Mouse (Mus musculus) Patski (cell line): ENCODE results near the gene Gm20518. TPM values are rescaled to one million over a fixed set of nuclear protein-coding genes. Genes with fewer than 3 reads are reported as not detected.

ENCODE experiments used
- ATAC-seq: fragments of 100-300 bp; one replicate; pipeline ENCODE4 v1.8.0; 2021
- CTCF ChIA-PET: fragments of 350-600 bp; sonication (Branson Sonifier 250); formaldehyde crosslinking; loops from one replicate; lab custom pipeline; 2022; ENCODE audit warnings: inconsistent platforms; lab: Charles Lee
- POLR2A ChIA-PET: fragments of 350-600 bp; sonication (Branson Sonifier 250); formaldehyde crosslinking; loops from one replicate; lab custom pipeline; 2022; ENCODE audit warnings: antibody characterized with exemption, inconsistent platforms; lab: Charles Lee
- DNase-seq: peaks from one replicate; pipeline ENCODE4 v3.0.0-alpha.2; 2011; ENCODE audit warnings: low read depth, low spot score
- H3K27me3 ChIP-seq: fragments of 371-371 bp; one replicate; pipeline ENCODE4 v1.5.1; 2021
- CTCF ChIP-seq: fragments of 100-300 bp; IDR thresholded peaks from one replicate; pipeline ENCODE4 v1.5.1; 2021
- in situ Hi-C: fragments of 300-500 bp; cut with MboI; formaldehyde crosslinking; loops from 3 replicates; pipeline ENCODE4 v1.11.1; 2018; ENCODE audit warnings: low pct_unique_long_range_greater_than_20kb, mixed read lengths
- polyA plus RNA-seq: library from polyadenylated mRNA; unstranded; gene quantifications from one replicate; pipeline ENCODE4 v1.2.3, GENCODE M21; 2021

Gm20518 gene
- polyA plus RNA-seq, 1 experiment from 2014 or later: 0.17 TPM

DNA sequence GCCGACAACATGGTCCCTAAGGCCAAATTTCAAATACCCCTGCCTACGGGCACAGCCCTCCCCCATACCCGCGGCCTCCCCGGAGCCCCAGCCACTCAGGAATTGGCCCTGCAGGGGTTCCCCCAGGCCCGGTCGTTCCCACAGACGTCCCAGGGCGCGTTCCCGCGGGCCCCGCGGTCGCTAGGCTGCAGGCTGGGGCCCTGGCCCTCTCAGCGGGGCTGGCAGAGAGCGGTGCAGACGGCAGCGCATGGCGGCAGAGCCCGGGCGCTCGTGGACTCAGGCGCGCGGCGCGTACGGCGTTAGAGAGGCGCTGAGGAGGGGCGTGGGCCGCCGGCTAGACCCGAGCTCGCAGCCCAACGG is 58.2 kb downstream of the Gm20518 start:
- CTCF ChIA-PET: interaction anchor here (0.9 to 1.7 kb wide), 2 partner anchors 14 to 16 kb away, joined by 3 to 7 read pairs; no protein-coding TSS in a partner anchor
- POLR2A ChIA-PET: interaction anchor here (1.6 kb wide), 1 partner anchor 21 kb away, joined by 4 read pairs; no protein-coding TSS in a partner anchor
- in situ Hi-C loops: no loop called here
- TF ChIP-seq CTCF: no peak
- H3K27me3 ChIP-seq: peaks cover 17% of the 10 kb centered on the region
- ATAC-seq (no peak), DNase-seq (no peak)

DNA sequence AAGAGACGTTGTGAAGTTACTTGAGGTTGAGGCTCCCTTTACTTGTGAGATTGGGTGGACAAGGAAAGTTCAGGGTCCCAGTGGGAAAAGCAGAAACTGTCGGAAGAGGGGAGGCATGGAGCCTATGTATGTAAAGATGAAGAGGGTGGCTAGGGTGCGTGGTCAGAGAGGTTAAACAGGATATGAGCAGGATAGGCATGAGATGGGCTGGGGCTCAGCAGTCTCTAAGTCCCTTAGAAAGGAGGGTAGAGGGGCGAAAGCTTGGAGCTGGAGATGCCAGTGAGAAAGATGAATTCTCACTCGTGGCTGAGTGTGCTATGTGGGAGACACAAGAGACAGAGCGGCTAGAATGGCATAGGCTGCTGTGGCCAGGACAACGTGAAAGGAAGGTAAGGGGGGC is 58.6 kb downstream of the Gm20518 start, which contains the start of gene B830017H08Rik:
Gene B830017H08Rik, plus strand, starts transcription at position 301 of the 400 bp plus-strand sequence.
- peaks cover 17% of the 10 kb centered on the region for H3K27me3 ChIP-seq
- POLR2A ChIA-PET: no interaction called here
- in situ Hi-C loops: no loop called here
- ATAC-seq (no peak), DNase-seq (no peak)
- TF ChIP-seq CTCF: no peak
- CTCF ChIA-PET: interaction anchor here (1.6 kb wide), 1 partner anchor 13 kb away, joined by 3 read pairs; no protein-coding TSS in a partner anchor

GRCm38 (mm10) chr16:17831781-17832180 is 59.7 kb downstream of the Gm20518 start:
- no peak for ATAC-seq
- ChIA-PET POLR2A (no interaction called here), CTCF (interaction anchor here (1.0 to 1.6 kb wide), 6 partner anchors 14 to 99 kb away, joined by 3 to 5 read pairs (median 3); partner anchors contain the start of gene Med15)
- DNase-seq: no peak
- H3K27me3 ChIP-seq: peaks cover 17% of the 10 kb centered on the region
- in situ Hi-C loops: no loop called here
- no peak for TF ChIP-seq CTCF

DNA sequence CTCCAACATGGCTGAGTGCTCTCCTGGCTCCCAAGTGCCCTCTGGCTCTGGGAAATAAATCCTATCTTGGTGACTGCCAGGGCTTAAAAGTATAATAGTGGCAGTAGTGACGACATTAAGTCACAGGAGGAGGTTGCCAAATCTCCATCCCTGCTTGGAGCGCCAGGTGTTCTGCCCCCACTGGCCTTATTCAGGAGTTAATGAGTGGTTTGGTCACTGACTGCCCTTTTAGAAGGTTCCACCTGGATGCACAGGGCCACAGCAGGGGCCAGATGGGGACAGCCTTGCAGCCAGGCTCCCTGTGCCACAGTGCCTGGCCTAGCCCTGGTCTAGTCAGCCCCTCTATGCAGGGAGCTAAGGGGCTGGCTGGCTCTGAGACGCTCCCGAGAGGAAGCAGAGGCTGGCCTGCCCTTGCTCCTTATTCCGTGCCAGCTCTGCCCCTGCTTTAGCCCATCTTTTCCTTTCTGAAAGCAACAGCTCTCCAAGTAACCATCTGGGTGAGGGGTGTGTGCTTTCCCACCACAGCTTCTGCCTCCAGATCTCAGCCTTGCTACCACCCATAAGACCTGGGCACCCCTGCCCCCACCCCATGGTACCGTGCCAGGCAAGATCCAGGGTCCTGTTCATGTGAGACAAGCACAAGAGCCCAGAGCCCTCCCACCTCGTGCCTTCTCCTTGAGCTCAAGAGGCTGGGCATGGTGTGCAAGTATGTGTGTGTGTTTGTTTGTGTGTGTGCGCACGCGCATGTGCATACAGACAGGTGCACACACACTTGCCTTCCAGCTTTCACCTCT is 60.9 kb downstream of the Gm20518 start:
- H3K27me3 ChIP-seq: peaks cover 17% of the 10 kb centered on the region
- in situ Hi-C loops: no loop called here
- CTCF ChIA-PET: interaction anchor here (0.8 to 2.1 kb wide), 7 partner anchors 10 to 98 kb away, joined by 3 to 12 read pairs (median 3); partner anchors contain the start of gene Med15
- TF ChIP-seq CTCF: no peak
- POLR2A ChIA-PET: interaction anchor here (0.7 to 1.3 kb wide), 3 partner anchors 14 to 21 kb away, joined by 3 to 4 read pairs (median 3); no protein-coding TSS in a partner anchor
- DNase-seq (no peak), ATAC-seq (peak; percentile 31)

- in situ Hi-C loops: no loop called here
- no peak for ATAC-seq
- TF ChIP-seq CTCF: no peak
- ChIA-PET POLR2A (no interaction called here), CTCF (interaction anchor here (0.8 to 2.1 kb wide), 2 partner anchors 16 to 20 kb away, joined by 3 to 12 read pairs; no protein-coding TSS in a partner anchor)
- H3K27me3 ChIP-seq: peaks cover 9% of the 10 kb centered on the region
- DNase-seq: no peak
Observed at GRCm38 (mm10) chr16:17828867-17829266, 62.6 kb downstream of the Gm20518 start.

GRCm38 (mm10) chr16:17828229-17828628 is 63.2 kb downstream of the Gm20518 start:
- no peak for TF ChIP-seq CTCF
- DNase-seq (no peak), ATAC-seq (no peak)
- peaks cover 7% of the 10 kb centered on the region for H3K27me3 ChIP-seq
- CTCF ChIA-PET: no interaction called here
- POLR2A ChIA-PET: no interaction called here
- in situ Hi-C loops: no loop called here

DNA sequence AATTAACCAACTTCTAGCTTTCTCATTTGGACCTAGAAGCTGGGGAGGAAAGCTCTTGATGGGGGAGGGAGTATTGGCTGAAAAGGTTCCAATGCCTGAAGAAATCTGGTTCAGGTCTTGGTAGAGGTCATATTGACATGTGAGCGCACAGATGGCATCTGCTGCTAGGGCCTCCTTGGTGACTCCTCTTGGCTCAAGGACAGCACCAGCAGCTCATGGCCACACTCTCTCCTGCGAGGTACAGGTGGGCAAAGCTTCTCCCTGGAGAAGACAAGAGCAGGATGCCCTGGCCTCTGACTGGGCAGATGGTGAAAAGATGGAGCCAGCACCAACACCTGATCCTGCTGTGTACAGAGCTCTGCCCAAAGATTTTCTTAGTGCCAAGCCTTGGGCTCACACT is 65.0 kb downstream of the Gm20518 start:
- ATAC-seq (no peak), DNase-seq (no peak)
- no peaks in the 10 kb centered on the region for H3K27me3 ChIP-seq
- ChIA-PET POLR2A (no interaction called here), CTCF (interaction anchor here (1.2 to 4.2 kb wide), 6 partner anchors 10 to 41 kb away, joined by 3 to 26 read pairs (median 4); no protein-coding TSS in a partner anchor)
- in situ Hi-C loops: no loop called here
- TF ChIP-seq CTCF: no peak

DNA sequence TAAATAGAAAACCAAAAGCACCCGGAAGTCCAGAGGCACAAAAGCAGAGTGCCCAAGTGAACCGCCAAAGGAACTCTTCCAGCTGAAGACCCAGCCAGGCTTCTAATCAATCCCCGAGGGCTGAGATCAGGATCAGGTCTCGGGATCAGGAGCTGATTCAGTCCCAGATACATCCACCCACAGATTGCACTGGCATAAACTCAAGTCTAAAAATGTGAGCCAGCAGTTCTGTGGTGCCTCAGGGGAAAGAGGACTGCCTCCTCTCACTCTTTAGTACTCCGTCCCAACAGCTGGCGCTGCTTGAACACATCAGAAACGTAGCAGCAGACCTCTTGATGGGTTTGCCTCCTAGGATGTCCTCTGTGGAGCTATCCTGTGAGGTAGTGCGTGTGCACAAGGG is 74.9 kb downstream of the Gm20518 start:
- TF ChIP-seq CTCF: no peak
- POLR2A ChIA-PET: interaction anchor here (0.9 kb wide), 1 partner anchor 14 kb away, joined by 3 read pairs; no protein-coding TSS in a partner anchor
- H3K27me3 ChIP-seq: no peaks in the 10 kb centered on the region
- no peak for DNase-seq
- ATAC-seq: no peak
- in situ Hi-C loops: no loop called here
- CTCF ChIA-PET: interaction anchor here (0.7 to 1.7 kb wide), 3 partner anchors 10 to 35 kb away, joined by 3 to 7 read pairs (median 3); no protein-coding TSS in a partner anchor

DNA sequence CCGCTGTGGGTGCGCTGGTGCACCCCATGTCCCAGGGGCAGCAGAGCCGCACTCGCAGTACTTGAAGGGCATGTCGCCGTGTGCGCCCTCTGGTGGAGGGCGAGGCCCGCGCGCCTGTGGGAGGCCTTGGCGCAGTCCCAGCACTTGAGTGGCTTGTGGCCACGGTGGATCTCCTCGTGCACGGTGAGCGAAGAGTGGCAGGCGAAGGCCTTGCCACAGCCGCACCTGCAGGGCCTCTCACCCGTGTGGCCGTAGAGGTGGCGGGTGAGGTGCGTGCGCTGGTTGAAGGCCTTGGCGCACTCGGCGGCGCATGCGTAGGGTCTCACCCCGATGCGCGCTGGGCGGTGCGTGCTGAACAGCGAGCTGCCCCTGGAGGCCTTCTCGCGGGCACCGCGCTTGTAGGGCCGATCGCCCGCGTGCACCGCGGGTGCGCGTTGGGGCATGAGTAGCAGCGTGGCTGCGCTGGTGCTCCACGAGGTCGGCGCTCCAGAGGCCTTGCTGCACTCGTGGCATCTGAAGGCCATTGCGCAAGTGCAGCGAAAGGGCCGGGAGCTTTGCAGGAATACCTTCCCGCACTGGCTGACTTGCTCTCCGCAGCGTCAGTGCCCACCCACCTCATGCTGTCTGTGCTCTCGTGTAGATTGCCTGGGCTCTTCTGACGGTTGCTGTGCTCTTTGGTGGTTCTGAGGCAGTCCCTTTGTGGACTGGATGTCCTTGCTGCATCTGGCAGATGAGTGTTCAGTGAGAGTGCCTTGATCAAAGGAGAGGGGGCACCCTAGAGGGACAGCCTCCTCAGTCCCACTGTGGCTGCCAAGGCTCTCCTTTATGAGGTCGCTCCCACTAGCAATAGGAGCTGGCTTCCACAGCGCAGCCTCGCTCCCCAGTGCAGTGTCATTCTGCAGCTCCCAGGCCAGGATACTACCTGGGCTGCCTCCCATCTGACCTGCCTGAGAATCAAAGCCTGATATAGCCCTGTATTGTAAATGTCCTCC is 75.8 kb downstream of the Gm20518 start:
- ATAC-seq (no peak), DNase-seq (no peak)
- TF ChIP-seq CTCF: no peak
- in situ Hi-C loops: no loop called here
- CTCF ChIA-PET: interaction anchor here (0.7 to 1.7 kb wide), 6 partner anchors 11 to 70 kb away, joined by 3 to 7 read pairs (median 3); no protein-coding TSS in a partner anchor
- no peaks in the 10 kb centered on the region for H3K27me3 ChIP-seq
- POLR2A ChIA-PET: interaction anchor here (0.7 to 0.9 kb wide), 3 partner anchors 14 to 98 kb away, joined by 3 read pairs; no protein-coding TSS in a partner anchor

- ChIA-PET POLR2A (interaction anchor here (0.6 to 1.7 kb wide), 5 partner anchors 18 to 81 kb away, joined by 3 to 4 read pairs (median 3); partner anchors contain the start of gene Med15), CTCF (interaction anchor here (1.0 to 4.2 kb wide), 15 partner anchors 8 to 105 kb away, joined by 3 to 26 read pairs (median 11); partner anchors contain the start of gene Med15)
- in situ Hi-C loops: loop anchor here (5.0 kb wide), 1 partner anchor 81 kb away; the partner anchor contains the start of gene Med15
- ATAC-seq (peak; percentile 68), DNase-seq (no peak)
- no peaks in the 10 kb centered on the region for H3K27me3 ChIP-seq
- TF ChIP-seq CTCF: no peak
Observed at GRCm38 (mm10) chr16:17813173-17813572, 78.3 kb downstream of the Gm20518 start.
